Mouse (Mus musculus): Measurements from ENCODE around the gene Sfr1.
A peak's percentile ranks its signal among the peaks of the same experiment; 100 is the strongest.

The Sfr1 gene

DNA sequence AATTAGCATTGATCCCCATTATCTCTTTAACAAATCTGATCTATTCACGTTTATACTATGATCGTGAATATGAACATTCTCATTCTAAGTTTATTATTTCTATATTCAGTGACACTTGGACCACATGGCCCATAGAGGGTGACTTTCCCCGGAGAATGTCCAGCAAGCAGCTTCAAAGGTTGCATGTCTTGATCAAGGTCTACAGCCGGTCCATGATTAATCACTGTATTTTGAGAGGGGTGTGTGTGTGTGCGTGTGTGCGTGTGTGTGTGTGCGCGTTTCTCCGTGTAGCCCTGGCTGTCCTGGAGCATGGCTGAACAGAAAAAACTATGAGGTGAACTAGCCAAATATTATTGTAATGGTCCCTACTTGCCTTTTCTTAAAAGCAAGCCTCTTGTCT is 21.0 kb downstream of the Sfr1 start:
- DNase-seq (ENCODE audit: low read depth, low spot score), result no peak

DNA sequence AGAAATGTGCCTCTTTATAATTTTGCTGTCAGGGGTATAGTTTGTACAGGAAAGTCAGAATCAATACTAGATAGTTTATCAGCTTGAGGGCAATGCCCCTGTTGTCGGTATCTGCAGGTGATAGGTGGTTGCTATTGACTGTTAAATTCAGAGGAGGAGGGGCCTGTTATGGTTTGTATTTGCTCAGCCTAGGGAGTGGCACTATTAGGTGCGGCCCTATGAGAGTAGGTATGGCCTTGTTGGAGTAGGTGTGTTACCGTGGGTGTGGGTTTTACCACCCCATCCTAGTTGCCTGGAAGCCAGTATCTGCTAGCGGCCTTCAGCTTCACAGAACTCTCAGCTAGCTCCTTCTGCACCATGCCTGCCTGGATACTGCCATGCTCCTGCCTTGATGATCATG is 22.4 kb downstream of the Sfr1 start:
- no peak for DNase-seq (ENCODE audit: low read depth, low spot score)

DNA sequence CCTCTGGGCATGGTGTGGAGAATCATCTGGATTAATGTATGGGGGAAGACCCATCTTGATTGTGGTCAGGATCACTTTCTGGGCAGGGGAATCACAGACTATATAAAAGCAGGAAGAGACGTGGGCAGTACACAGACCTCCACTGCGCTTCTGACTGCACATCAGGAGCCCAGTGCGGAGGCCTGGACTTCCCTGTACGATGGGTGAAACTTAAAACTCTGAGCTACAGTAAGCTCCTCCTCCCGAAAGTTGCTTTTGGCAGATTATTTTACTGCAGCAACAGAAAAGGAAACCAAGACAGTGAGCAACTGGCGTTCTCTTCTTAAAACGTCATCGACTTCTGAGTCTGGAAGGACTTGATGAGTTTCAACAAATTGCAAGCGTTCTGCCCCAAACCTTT is 23.4 kb downstream of the Sfr1 start:
- DNase-seq (ENCODE audit: low read depth, low spot score), result no peak

DNA sequence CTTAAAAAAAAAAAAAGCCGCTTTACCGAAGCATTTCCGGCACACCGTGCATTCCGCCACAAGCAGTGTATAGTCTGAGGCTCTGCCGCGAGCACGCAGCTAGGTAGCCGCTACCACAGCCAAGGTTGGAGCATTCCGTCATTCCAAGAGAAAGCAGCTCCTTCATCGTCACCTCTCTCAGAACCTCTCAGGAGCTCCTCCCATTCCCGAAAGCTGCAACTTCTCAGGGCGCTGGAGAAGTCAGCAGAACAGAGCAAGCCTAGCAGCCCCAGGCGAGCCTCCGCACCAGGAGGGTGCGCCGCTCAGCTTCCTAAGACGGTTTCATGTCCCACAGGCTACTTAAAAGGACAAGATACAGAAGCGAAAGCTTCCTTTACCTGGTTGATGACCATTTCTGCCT is 24.1 kb downstream of the Sfr1 start:
- no peak for DNase-seq (ENCODE audit: low read depth, low spot score)

DNA sequence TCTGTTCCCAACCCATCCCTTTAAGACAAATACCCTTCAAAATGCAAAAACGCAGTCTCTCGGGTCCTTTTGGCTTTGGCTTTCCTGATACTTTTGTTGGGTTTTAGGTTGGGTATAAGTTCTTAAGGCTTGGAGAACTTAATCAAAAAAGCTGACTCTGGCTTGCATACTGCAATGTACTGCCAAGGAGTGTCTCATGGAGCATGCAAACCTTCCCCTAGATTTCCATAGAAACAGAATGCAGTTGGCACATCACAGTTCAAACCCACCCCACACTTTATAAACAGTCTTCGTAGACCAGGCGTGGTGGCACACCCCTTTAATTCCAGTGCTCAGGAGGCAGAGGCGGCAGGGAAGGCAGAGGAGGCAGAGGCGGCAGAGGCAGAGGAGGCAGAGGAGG is 46.4 kb downstream of the Sfr1 start:
- DNase-seq (ENCODE audit: low read depth, low spot score), result peak; percentile 23

DNA sequence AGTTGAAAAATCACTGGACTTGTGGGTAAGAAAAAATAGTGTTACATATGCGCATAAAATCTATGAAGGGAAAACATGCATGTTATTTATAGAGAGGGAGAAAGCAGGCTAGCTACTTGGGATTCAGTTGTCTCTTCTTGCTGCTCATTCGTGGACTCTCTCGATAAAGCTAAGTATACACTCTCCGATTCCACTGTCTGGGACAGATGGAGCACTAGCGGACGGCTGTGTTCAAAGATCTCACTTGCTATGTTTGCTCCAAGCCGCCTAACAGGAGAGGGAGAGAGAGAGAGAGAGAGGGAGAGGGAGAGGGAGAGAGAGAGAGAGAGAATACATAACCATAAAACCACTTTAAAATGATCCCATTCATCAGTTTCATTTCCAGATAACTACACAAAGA is 48.7 kb downstream of the Sfr1 start:
- peak; percentile 57 for DNase-seq (ENCODE audit: low read depth, low spot score)

DNA sequence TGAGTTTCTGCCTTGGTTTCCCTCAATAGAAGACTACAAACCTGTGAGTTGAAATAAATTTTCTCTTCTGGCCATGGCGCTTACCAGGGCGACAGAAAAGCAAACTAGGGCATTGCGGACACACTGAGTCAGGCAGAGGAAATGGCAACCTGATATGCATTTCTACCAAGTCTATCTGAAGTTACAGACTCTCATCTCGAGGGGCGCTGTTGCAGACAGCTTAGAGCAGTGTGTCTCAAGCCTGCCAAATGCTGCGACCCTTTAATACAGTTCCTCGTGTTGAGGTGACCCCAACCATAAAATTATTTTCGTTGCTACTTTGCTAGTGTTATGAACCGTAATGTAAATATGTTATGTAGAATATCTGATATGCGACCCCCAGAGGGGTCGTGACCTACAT is 49.5 kb downstream of the Sfr1 start:
- no peak for DNase-seq (ENCODE audit: low read depth, low spot score)

DNA sequence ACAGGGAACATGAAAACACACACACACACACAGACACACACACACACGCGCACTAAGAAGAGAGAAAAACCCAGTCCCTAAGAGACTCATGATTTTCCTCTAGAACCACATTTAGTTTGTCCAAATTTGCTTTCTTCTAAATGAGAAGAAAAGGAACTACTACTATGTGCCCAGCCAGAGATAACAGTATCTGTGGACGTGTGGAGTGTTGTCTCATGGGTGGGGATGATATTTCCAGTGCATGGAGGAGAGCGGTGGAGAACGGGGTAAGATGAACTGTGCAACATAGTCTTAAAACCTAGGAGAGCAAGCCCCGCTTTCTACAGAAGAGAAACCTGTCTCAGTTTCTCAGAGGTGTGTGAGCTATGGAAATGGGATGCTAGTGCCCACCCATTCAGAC is 52.4 kb downstream of the Sfr1 start:
- DNase-seq (ENCODE audit: low read depth, low spot score), result no peak

Data from telencephalon, adult 2 months (tissue).